Mouse (Mus musculus): Measurements from ENCODE around the gene Pcolce.

- TF ChIP-seq CTCF (IDR thresholded peaks at IDR 0.05; ENCODE audit: low read depth) (no peak; the same call in 1 of the 2 replicates), EP300 (IDR thresholded peaks at IDR 0.05; ENCODE audit: low read depth) (no peak)
These were observed 39.1 kb downstream of the Pcolce start for GRCm38 (mm10) chr5:137574470-137574901.

Measured in liver, embryonic 14.5 days (tissue).